Mouse (Mus musculus) liver, embryonic 11.5 days (tissue): ENCODE measurements at regions not wholly inside any gene's neighbourhood (a gene's known extent, or its start where the extent isn't known, plus 50 kb on each side); places are given as distances from the start of the nearest gene placed in this dataset.

Experiments
- ATAC-seq: fragments of 200-750 bp; cut with Nextera tagmentation; replicated peaks from 2 replicates; pipeline ENCODE4 v1.8.0; 2017; ENCODE audit warnings: moderate number of reproducible peaks, mild to moderate bottlenecking, moderate TSS enrichment, moderate library complexity; ENCODE audit not compliant: low FRiP score
- DNase-seq: peaks from one replicate; pipeline ENCODE4 v3.0.0-alpha.2; 2017; ENCODE audit warnings: low spot score
- H3K27ac ChIP-seq: fragments of 300-500 bp; sonication (generic); 2 replicates; pipeline ENCODE4 v1.5.1; 2014; ENCODE audit warnings: mild to moderate bottlenecking, low read depth, low read length, control low read depth
- H3K27me3 ChIP-seq: fragments of 300-500 bp; sonication (generic); replicated peaks from 2 replicates; pipeline ENCODE4 v1.6.1; 2014; ENCODE audit warnings: low read length, mixed read lengths; ENCODE audit not compliant: control insufficient read depth, insufficient read depth
- H3K36me3 ChIP-seq: fragments of 300-500 bp; sonication (generic); 2 replicates; pipeline ENCODE4 v1.6.1; 2014; ENCODE audit warnings: mild to moderate bottlenecking, low read length, moderate library complexity, mixed read lengths; ENCODE audit not compliant: control insufficient read depth, insufficient read depth
- H3K4me1 ChIP-seq: fragments of 300-500 bp; sonication (generic); replicated peaks from 2 replicates; pipeline ENCODE4 v1.6.1; 2014; ENCODE audit warnings: low read length, mixed read lengths; ENCODE audit not compliant: control insufficient read depth, insufficient read depth
- H3K4me2 ChIP-seq: fragments of 300-500 bp; sonication (generic); 2 replicates; pipeline ENCODE4 v1.6.1; 2014; ENCODE audit warnings: mild to moderate bottlenecking, control low read depth, moderate library complexity
- H3K4me3 ChIP-seq: fragments of 300-500 bp; sonication (generic); 2 replicates; pipeline ENCODE4 v1.5.1; 2014; ENCODE audit warnings: low read depth, low read length, control low read depth
- H3K9ac ChIP-seq: fragments of 300-500 bp; sonication (generic); 2 replicates; pipeline ENCODE4 v1.6.1; 2014; ENCODE audit warnings: low read depth, low read length, control low read depth
- H3K9me3 ChIP-seq: fragments of 300-500 bp; sonication (generic); 2 replicates; pipeline ENCODE4 v1.6.1; 2016; ENCODE audit warnings: low read length, inconsistent platforms, mixed read lengths; ENCODE audit not compliant: control insufficient read depth
- WGBS: fragments of 180-500 bp; shearing (Covaris S2); extraction: QIAGEN DNeasy Blood & Tissue Kit; methylation state at CpG from one replicate; pipeline ENCODE4 v1.1.7; 2014; 5-methylcytosine and 5-hydroxymethylcytosine counted together

DNA sequence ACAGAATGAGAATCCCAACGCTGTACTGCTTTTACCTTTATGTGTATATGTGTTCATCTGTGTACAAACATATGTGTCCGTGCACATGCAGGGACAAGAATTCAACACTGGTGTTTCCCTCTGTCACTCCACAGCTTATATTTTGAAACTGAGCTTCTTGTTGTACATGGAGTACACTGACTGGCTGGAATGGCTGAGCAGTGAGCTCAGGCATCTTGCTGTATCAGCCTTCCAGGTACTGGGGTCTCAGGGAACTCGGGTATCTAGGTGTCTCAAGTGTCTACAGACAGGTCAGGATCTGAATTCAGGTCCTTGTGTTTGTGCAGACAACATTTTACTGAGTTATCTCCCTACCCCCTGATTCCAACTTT, 341.6 kb upstream of the Thbs1 start:
- H3K4me3 ChIP-seq: no peak overlapping the region
- H3K27ac ChIP-seq: no peak overlapping the region
- no peaks in the 10 kb centered on the region for H3K36me3 ChIP-seq
- H3K9ac ChIP-seq: no peak overlapping the region
- 68% methylated on average over 3 of the region's 3 CpGs for WGBS
- no peak overlapping the region for H3K4me2 ChIP-seq
- DNase-seq: no peak
- no peaks in the 10 kb centered on the region for H3K27me3 ChIP-seq
- no peak for ATAC-seq
- no peaks in the 10 kb centered on the region for H3K9me3 ChIP-seq
- no peaks in the 10 kb centered on the region for H3K4me1 ChIP-seq

DNA sequence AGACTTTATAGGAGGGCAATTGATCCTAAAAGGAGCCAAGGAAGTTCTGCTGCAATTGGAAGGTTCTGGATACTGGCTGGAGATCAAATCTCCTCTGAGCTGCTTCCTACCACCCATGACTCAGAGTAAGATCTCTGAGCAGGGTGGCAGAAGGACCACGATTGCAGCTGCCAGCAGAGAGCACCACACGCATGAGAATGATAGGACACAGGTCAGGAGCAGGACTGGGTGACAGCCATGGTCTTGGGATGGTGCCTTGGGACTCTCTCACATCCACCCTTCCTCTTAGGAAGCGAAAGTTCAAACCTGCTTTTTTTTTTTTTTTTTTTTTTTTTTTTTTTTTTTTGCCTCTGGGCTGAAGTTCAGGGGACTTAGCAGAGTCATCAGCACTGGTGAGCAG, 331.4 kb upstream of the Thbs1 start:
- Histone ChIP-seq H3K9ac (no peak overlapping the region), H3K9me3 (no peaks in the 10 kb centered on the region), H3K4me1 (no peaks in the 10 kb centered on the region), H3K27me3 (no peaks in the 10 kb centered on the region), H3K27ac (no peak overlapping the region), H3K4me3 (no peak overlapping the region), H3K4me2 (no peak overlapping the region), H3K36me3 (no peaks in the 10 kb centered on the region)
- WGBS: 71% methylated on average over 3 of the region's 3 CpGs
- ATAC-seq: no peak
- no peak for DNase-seq

DNA sequence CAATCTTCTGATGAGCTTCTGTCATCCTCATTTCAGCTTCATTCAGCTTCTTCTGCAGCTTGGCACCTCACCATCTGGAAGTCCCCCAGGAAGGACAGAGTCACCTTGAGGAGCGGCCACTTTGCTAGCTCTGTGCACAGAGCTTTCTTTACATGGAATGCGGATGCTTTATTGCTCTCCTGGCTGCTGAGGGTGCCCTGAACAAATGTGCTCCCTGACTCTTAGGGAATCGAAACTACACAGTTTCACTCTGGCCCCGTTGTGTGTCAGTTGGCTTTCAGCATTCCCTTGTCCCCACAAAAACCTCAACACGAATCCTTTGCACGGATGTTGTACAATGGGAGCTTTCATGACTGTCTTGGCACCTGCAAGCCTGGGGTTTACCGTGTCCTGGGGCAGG, 330.9 kb upstream of the Thbs1 start:
- Histone ChIP-seq H3K4me2 (no peak overlapping the region), H3K27ac (no peak overlapping the region), H3K36me3 (no peaks in the 10 kb centered on the region), H3K4me3 (no peak overlapping the region), H3K27me3 (no peaks in the 10 kb centered on the region), H3K9me3 (no peaks in the 10 kb centered on the region), H3K4me1 (no peaks in the 10 kb centered on the region), H3K9ac (no peak overlapping the region)
- 83% methylated on average over 7 of the region's 7 CpGs for WGBS
- no peak for ATAC-seq
- no peak for DNase-seq

DNA sequence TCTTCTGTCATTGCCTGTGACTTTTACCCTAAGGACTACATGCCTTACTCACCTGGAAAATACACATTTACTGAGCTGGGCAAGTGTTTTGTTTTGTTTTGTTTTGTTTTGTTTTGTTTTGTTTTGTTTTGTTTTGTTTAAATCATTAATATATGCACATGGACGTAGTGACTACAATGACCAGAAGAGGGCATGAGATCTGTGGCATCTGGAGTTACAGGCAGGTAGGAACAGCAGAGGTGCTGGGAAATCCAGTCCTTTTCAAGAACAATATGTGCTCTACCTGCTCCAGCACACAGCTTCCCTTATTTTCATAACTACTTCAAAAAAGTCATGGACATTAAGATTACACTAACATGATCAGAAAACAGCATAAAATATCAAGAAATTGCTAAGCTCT, 324.4 kb upstream of the Thbs1 start:
- H3K9ac ChIP-seq: no peak overlapping the region
- H3K4me2 ChIP-seq: no peak overlapping the region
- ATAC-seq (no peak), DNase-seq (no peak)
- WGBS: 65% methylated on average over 1 of the region's 1 CpGs
- no peak overlapping the region for H3K4me3 ChIP-seq
- H3K4me1 ChIP-seq: no peaks in the 10 kb centered on the region
- no peaks in the 10 kb centered on the region for H3K27me3 ChIP-seq
- no peaks in the 10 kb centered on the region for H3K36me3 ChIP-seq
- no peaks in the 10 kb centered on the region for H3K9me3 ChIP-seq
- H3K27ac ChIP-seq: no peak overlapping the region

DNA sequence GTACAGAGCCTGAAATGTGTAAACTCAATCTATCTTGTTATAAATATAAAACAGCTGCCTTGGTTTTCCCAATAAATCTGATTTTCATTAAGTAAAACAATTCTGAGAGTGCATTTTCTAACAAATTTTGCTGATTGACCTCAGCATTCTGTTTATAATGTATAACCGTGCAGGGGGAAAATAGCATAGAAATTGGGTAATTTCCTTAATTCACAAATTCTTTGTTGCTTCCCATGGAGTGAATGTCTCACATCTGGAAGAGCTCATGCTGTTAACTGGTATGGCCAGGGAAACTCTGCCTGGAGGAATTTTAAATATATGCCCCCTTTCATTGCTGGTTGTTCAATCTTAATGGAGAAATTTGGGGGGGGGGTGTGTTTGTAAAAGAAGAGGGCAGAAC, 317.4 kb upstream of the Thbs1 start:
- H3K9me3 ChIP-seq: no peaks in the 10 kb centered on the region
- H3K27ac ChIP-seq: no peak overlapping the region
- H3K4me2 ChIP-seq: no peak overlapping the region
- DNase-seq: no peak
- no peak overlapping the region for H3K9ac ChIP-seq
- H3K4me3 ChIP-seq: no peak overlapping the region
- WGBS: 85% methylated on average over 1 of the region's 1 CpGs
- ATAC-seq: no peak
- no peaks in the 10 kb centered on the region for H3K27me3 ChIP-seq
- H3K36me3 ChIP-seq: no peaks in the 10 kb centered on the region
- H3K4me1 ChIP-seq: no peaks in the 10 kb centered on the region

DNA sequence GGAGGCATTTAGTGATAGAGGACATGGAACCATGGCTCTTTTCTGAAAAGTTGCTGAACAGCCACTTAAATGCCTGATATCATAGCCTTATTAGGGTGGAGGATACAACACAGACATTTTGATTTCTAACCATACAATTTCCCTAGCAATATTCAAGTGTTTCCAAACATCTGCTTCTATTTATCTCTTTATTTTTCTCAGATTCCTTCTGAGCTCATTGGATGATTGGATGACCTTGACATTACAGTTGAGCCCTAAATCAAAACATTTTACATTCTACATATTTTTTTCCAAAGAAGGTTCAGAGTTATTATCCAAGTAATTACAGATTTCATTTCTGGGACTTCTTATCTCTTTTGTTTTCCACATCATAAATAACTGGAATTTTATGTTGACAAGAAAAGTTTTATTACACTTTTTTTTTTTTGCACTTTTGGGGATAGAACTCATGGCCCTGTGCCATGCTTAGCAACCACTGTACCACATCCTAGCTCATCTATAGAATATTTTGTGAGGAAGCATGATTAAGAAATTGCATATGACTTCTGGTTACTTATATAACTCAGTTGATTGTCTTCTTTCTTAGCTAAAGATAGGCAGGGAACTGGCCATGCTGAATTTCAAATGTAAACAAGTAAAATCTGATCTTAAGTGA, 309.6 kb upstream of the Thbs1 start:
- Histone ChIP-seq H3K9ac (no peak overlapping the region), H3K27ac (no peak overlapping the region), H3K4me1 (no peaks in the 10 kb centered on the region), H3K9me3 (no peaks in the 10 kb centered on the region), H3K4me3 (no peak overlapping the region), H3K36me3 (no peaks in the 10 kb centered on the region), H3K4me2 (no peak overlapping the region), H3K27me3 (no peaks in the 10 kb centered on the region)
- no peak for ATAC-seq
- DNase-seq: no peak

DNA sequence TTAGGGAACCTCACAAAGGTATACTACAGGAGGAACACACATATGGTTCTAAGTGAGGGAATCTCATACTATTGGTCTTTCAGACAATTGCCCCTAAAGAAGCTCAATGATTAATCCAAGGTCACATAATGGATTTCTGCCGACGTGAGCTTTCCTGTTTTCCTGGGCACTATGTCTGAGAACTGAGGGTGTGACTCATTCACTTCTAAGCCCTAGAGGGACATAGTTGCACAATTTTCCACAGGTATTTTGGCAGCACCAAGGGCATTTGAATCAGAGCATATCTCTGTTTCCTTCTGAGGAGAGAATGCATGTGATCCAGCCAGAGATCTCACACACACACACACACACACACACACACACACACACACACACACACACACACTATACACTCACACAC, 309.0 kb upstream of the Thbs1 start:
- Histone ChIP-seq H3K9me3 (no peaks in the 10 kb centered on the region), H3K27me3 (no peaks in the 10 kb centered on the region), H3K27ac (no peak overlapping the region), H3K4me3 (no peak overlapping the region), H3K4me2 (no peak overlapping the region), H3K36me3 (no peaks in the 10 kb centered on the region), H3K9ac (no peak overlapping the region), H3K4me1 (no peaks in the 10 kb centered on the region)
- DNase-seq: no peak
- no peak for ATAC-seq
- WGBS: 72% methylated on average over 2 of the region's 2 CpGs

DNA sequence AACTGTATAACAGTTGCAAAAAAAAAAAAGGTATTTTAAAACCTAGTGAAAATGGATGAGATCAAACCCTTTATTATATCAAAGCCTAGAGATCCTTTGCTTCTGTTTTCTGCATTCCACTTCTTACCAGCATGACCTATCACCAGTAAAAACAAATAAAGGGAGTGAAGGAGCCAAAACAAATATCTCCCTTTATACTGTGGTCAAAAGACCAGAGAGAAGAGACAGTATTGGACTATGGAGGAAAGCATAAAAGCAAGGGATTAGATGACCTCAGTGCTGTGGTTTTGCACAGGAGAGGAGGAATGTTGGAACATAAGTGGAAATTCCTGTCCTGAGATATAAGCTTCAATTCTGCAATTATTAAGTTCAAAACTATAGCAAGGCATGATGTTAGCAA, 307.0 kb upstream of the Thbs1 start:
- H3K9ac ChIP-seq: no peak overlapping the region
- H3K4me3 ChIP-seq: no peak overlapping the region
- H3K27ac ChIP-seq: no peak overlapping the region
- H3K36me3 ChIP-seq: no peaks in the 10 kb centered on the region
- H3K27me3 ChIP-seq: no peaks in the 10 kb centered on the region
- no peaks in the 10 kb centered on the region for H3K9me3 ChIP-seq
- DNase-seq (no peak), ATAC-seq (no peak)
- H3K4me2 ChIP-seq: no peak overlapping the region
- no peaks in the 10 kb centered on the region for H3K4me1 ChIP-seq

DNA sequence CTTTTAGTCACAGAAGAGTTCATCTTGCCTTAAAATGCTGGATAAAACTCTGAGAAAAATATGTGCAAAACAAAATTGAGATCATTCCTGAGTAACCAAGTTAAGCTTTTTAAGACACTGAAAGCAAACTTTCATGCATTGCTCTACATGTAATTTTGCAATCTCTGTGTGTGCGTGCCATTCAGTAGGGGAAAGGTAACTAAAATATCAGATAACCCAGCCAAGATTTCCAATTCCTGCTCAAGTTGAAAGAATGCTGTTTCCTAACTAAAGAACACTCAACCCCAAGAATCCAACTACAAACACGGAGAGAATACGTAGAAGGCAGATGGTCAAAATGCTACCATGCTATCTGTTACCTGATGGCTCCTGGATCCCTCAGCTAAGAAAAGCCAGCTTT, 304.6 kb upstream of the Thbs1 start:
- H3K9ac ChIP-seq: no peak overlapping the region
- H3K4me3 ChIP-seq: no peak overlapping the region
- DNase-seq (no peak), ATAC-seq (no peak)
- no peak overlapping the region for H3K27ac ChIP-seq
- no peaks in the 10 kb centered on the region for H3K27me3 ChIP-seq
- H3K36me3 ChIP-seq: no peaks in the 10 kb centered on the region
- no peaks in the 10 kb centered on the region for H3K9me3 ChIP-seq
- WGBS: 88% methylated on average over 3 of the region's 3 CpGs
- H3K4me1 ChIP-seq: no peaks in the 10 kb centered on the region
- H3K4me2 ChIP-seq: no peak overlapping the region
